Mouse (Mus musculus): ENCODE results near the gene Tmem109.

DNA sequence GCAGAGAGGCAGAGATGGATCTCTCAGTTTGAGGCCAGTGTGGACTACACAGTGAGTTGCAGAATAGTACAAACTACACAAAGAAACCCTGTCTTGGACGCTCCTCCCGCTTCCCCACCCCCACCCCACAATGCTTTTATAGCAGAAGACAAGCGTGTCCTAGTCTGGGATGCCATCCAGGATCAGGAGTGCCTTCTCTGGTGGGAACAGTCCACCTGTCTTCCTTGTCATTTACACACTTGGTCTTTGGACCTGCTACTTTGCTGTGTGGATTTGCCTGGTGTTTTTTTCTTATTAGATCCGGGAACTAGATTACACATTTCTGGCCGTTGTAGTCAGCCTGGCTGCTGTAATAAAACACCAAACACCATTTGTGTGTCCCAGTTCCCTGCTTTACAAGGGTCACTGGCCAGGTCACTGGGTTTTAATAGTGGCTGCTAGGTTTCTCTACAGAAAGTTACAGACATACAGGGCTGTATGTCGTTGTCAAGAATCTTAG is 44.4 kb upstream of the Tmem109 start:
- no peak for TF ChIP-seq CTCF (IDR thresholded peaks at IDR 0.05; ENCODE audit: extremely low read depth, insufficient read length, insufficient replicate concordance, low read depth, low read length)
- TF ChIP-seq POLR2A (IDR thresholded peaks at IDR 0.05; ENCODE audit: low read depth, low read length) = no peak

Measured in small intestine, adult 2 months (tissue).